Mouse (Mus musculus): Measurements from ENCODE around the gene Clec4d. TPM values are rescaled to one million over a fixed set of nuclear protein-coding genes. Genes with fewer than 3 reads are reported as not detected.

Gene Clec4d
- polyA plus RNA-seq, 2 experiments = 0.59 to 0.81 TPM

GRCm38 (mm10) chr6:123260868-123261267 is 1.0 kb upstream of the Clec4d start:
- Histone ChIP-seq H3K4me3 (ENCODE audit: insufficient read depth in 1 of 2, low read depth in 2 of 2, low read length in 2 of 2) (no peak overlapping the region), H3K27ac (no peak overlapping the region), H3K4me2 (ENCODE audit: low read depth) (no peak overlapping the region), H3K36me3 (replicated peaks; ENCODE audit: control insufficient read depth, insufficient read depth, low read depth) (no peaks in the 10 kb centered on the region), H3K9me3 (ENCODE audit: control insufficient read depth, low read length) (no peaks in the 10 kb centered on the region), H3K9ac (replicated peaks) (no peak overlapping the region), H3K27me3 (ENCODE audit: control insufficient read depth, insufficient read depth, low read length) (no peaks in the 10 kb centered on the region), H3K4me1 (replicated peaks; ENCODE audit: control insufficient read depth in 2 of 2, insufficient read depth in 2 of 2, low read length in 1 of 2) (peaks cover 0 to 7% of the 10 kb centered on the region in 2 experiments; a peak in 2 of 4 replicates)
- ATAC-seq (ENCODE audit: insufficient read depth) = no peak
- TF ChIP-seq EP300 (IDR thresholded peaks at IDR 0.05; ENCODE audit: low read depth) (no peak), CTCF (IDR thresholded peaks at IDR 0.05; ENCODE audit: low read depth) (no peak)
- no peak for DNase-seq (ENCODE audit: low read depth in 3 of 3, low spot score in 3 of 3)
- WGBS (ENCODE audit: insufficient replicate concordance) = 67% methylated on average over 1 of the region's 1 CpGs

GRCm38 (mm10) chr6:123264194-123264593 is 2.3 kb downstream of the Clec4d start:
- DNase-seq (ENCODE audit: low read depth in 3 of 3, low spot score in 3 of 3) (no peak), ATAC-seq (ENCODE audit: insufficient read depth) (no peak)
- H3K9ac ChIP-seq (replicated peaks) = no peak overlapping the region
- no peak for TF ChIP-seq EP300 (IDR thresholded peaks at IDR 0.05; ENCODE audit: low read depth)
- H3K4me3 ChIP-seq (ENCODE audit: insufficient read depth in 1 of 2, low read depth in 2 of 2, low read length in 2 of 2) = no peak overlapping the region
- H3K27me3 ChIP-seq (ENCODE audit: control insufficient read depth, insufficient read depth, low read length) = no peaks in the 10 kb centered on the region
- H3K27ac ChIP-seq = no peak overlapping the region
- H3K4me2 ChIP-seq (ENCODE audit: low read depth) = no peak overlapping the region
- 36% methylated on average over 3 of the region's 3 CpGs for WGBS (ENCODE audit: insufficient replicate concordance)
- H3K36me3 ChIP-seq (replicated peaks; ENCODE audit: control insufficient read depth, insufficient read depth, low read depth) = no peaks in the 10 kb centered on the region
- no peaks in the 10 kb centered on the region for H3K9me3 ChIP-seq (ENCODE audit: control insufficient read depth, low read length)
- peaks cover 3 to 16% of the 10 kb centered on the region in 2 experiments; a peak in 3 of 4 replicates for H3K4me1 ChIP-seq (replicated peaks; ENCODE audit: control insufficient read depth in 2 of 2, insufficient read depth in 2 of 2, low read length in 1 of 2)

- Histone ChIP-seq H3K4me1 (replicated peaks; ENCODE audit: control insufficient read depth in 2 of 2, insufficient read depth in 2 of 2, low read length in 1 of 2) (peaks cover 3 to 16% of the 10 kb centered on the region in 2 experiments; a peak in 3 of 4 replicates), H3K4me2 (ENCODE audit: low read depth) (no peak overlapping the region), H3K9ac (replicated peaks) (no peak overlapping the region), H3K27ac (peak overlapping the region; percentile 52), H3K4me3 (ENCODE audit: insufficient read depth in 1 of 2, low read depth in 2 of 2, low read length in 2 of 2) (no peak overlapping the region), H3K36me3 (replicated peaks; ENCODE audit: control insufficient read depth, insufficient read depth, low read depth) (no peaks in the 10 kb centered on the region), H3K9me3 (ENCODE audit: control insufficient read depth, low read length) (no peaks in the 10 kb centered on the region), H3K27me3 (ENCODE audit: control insufficient read depth, insufficient read depth, low read length) (no peaks in the 10 kb centered on the region)
- DNase-seq (ENCODE audit: low read depth in 3 of 3, low spot score in 3 of 3) (peak in 1 of 3 experiments; percentile 56), ATAC-seq (ENCODE audit: insufficient read depth) (peak; percentile 72)
- TF ChIP-seq EP300 (IDR thresholded peaks at IDR 0.05; ENCODE audit: low read depth) (no peak), CTCF (IDR thresholded peaks at IDR 0.05; ENCODE audit: low read depth) (no peak)
- 66% methylated on average over 4 of the region's 4 CpGs for WGBS (ENCODE audit: insufficient replicate concordance)
Measured at GRCm38 (mm10) chr6:123265809-123266208, 3.9 kb downstream of the Clec4d start.

- H3K4me1 ChIP-seq (replicated peaks; ENCODE audit: control insufficient read depth in 2 of 2, insufficient read depth in 2 of 2, low read length in 1 of 2) = peaks cover 3 to 16% of the 10 kb centered on the region in 2 experiments; a peak in 3 of 4 replicates
Measured at GRCm38 (mm10) chr6:123266945-123267344, 5.0 kb downstream of the Clec4d start.

GRCm38 (mm10) chr6:123279443-123279842 is 17.5 kb downstream of the Clec4d start:
- 81% methylated on average over 2 of the region's 2 CpGs for WGBS (ENCODE audit: insufficient replicate concordance)
- DNase-seq (ENCODE audit: low read depth in 3 of 3, low spot score in 3 of 3) (no peak), ATAC-seq (ENCODE audit: insufficient read depth) (no peak)
- no peak overlapping the region for H3K27ac ChIP-seq
- H3K36me3 ChIP-seq (replicated peaks; ENCODE audit: control insufficient read depth, insufficient read depth, low read depth) = no peaks in the 10 kb centered on the region
- H3K4me3 ChIP-seq (ENCODE audit: insufficient read depth in 1 of 2, low read depth in 2 of 2, low read length in 2 of 2) = no peak overlapping the region
- TF ChIP-seq CTCF (IDR thresholded peaks at IDR 0.05; ENCODE audit: low read depth) (no peak), EP300 (IDR thresholded peaks at IDR 0.05; ENCODE audit: low read depth) (no peak)
- no peaks in the 10 kb centered on the region for H3K9me3 ChIP-seq (ENCODE audit: control insufficient read depth, low read length)
- no peak overlapping the region for H3K4me2 ChIP-seq (ENCODE audit: low read depth)
- H3K4me1 ChIP-seq (replicated peaks; ENCODE audit: control insufficient read depth in 2 of 2, insufficient read depth in 2 of 2, low read length in 1 of 2) = no peaks in the 10 kb centered on the region
- no peaks in the 10 kb centered on the region for H3K27me3 ChIP-seq (ENCODE audit: control insufficient read depth, insufficient read depth, low read length)
- H3K9ac ChIP-seq (replicated peaks) = no peak overlapping the region

More at GRCm38 (mm10) chr6:123266945-123267344, 5.0 kb downstream of the Clec4d start:
- peak; percentile 22; the same call in 1 of the 2 replicates for ATAC-seq (ENCODE audit: insufficient read depth)
- no peak for TF ChIP-seq CTCF (IDR thresholded peaks at IDR 0.05; ENCODE audit: low read depth)
- TF ChIP-seq EP300 (IDR thresholded peaks at IDR 0.05; ENCODE audit: low read depth) = no peak
- 12% methylated on average over 5 of the region's 5 CpGs for WGBS (ENCODE audit: insufficient replicate concordance)
- Histone ChIP-seq H3K9ac (replicated peaks) (no peak overlapping the region), H3K4me2 (ENCODE audit: low read depth) (no peak overlapping the region), H3K4me3 (ENCODE audit: insufficient read depth in 1 of 2, low read depth in 2 of 2, low read length in 2 of 2) (no peak overlapping the region), H3K27ac (no peak overlapping the region), H3K36me3 (replicated peaks; ENCODE audit: control insufficient read depth, insufficient read depth, low read depth) (no peaks in the 10 kb centered on the region), H3K27me3 (ENCODE audit: control insufficient read depth, insufficient read depth, low read length) (no peaks in the 10 kb centered on the region), H3K9me3 (ENCODE audit: control insufficient read depth, low read length) (no peaks in the 10 kb centered on the region)
- DNase-seq (ENCODE audit: low read depth in 3 of 3, low spot score in 3 of 3) = no peak

Measured in liver, embryonic 14.5 days (tissue).